Mouse (Mus musculus) hindbrain, embryonic 14.5 days (tissue): ENCODE data around the gene Dnmt3c. TPM values are rescaled to one million over a fixed set of nuclear protein-coding genes. Genes with fewer than 3 reads are reported as not detected.
"Not testable (repeated sequence)": the region's sequence is repeated elsewhere in the genome, so short reads cannot be mapped to it uniquely, and the experiment has no call there.

Source experiments
- ATAC-seq: fragments of 200-750 bp; cut with Nextera tagmentation; 2 replicates; pipeline ENCODE4 v1.8.0; 2017; ENCODE audit warnings: moderate number of reproducible peaks, mild to moderate bottlenecking, moderate TSS enrichment, moderate library complexity; ENCODE audit not compliant: low FRiP score
- DNase-seq: peaks from one replicate; pipeline ENCODE4 v3.0.0-alpha.2; 2015; ENCODE audit warnings: low spot score
- H3K27ac ChIP-seq: fragments of 300-500 bp; sonication (generic); 2 replicates; pipeline ENCODE4 v1.5.1; 2014; ENCODE audit warnings: mild to moderate bottlenecking, moderate library complexity
- H3K27me3 ChIP-seq: fragments of 300-500 bp; sonication (generic); 2 replicates; pipeline ENCODE4 v1.6.1; 2014; ENCODE audit warnings: mild to moderate bottlenecking, low read length, mixed read lengths; ENCODE audit not compliant: control insufficient read depth, insufficient read depth
- H3K36me3 ChIP-seq: fragments of 300-500 bp; sonication (generic); replicated peaks from 2 replicates; pipeline ENCODE4 v1.6.1; 2014; ENCODE audit not compliant: control insufficient read depth, insufficient read depth
- H3K4me1 ChIP-seq: fragments of 300-500 bp; sonication (generic); replicated peaks from 2 replicates; pipeline ENCODE4 v1.6.1; 2014; ENCODE audit warnings: antibody characterized with exemption, low read length, mixed read lengths; ENCODE audit not compliant: control insufficient read depth, insufficient read depth
- H3K4me2 ChIP-seq: fragments of 300-500 bp; sonication (generic); replicated peaks from 2 replicates; pipeline ENCODE4 v1.6.1; 2014; ENCODE audit warnings: mild to moderate bottlenecking, moderate library complexity
- H3K4me3 ChIP-seq: fragments of 300-500 bp; sonication (generic); replicated peaks from 2 replicates; pipeline ENCODE4 v1.5.1; 2014; ENCODE audit warnings: mild to moderate bottlenecking, low read length
- H3K9ac ChIP-seq: fragments of 300-500 bp; sonication (generic); 2 replicates; pipeline ENCODE4 v1.6.1; 2014
- H3K9me3 ChIP-seq: fragments of 300-500 bp; sonication (generic); 2 replicates; pipeline ENCODE4 v1.6.1; 2016; ENCODE audit warnings: low read length; ENCODE audit not compliant: control insufficient read depth
- WGBS: fragments of 180-500 bp; shearing (Covaris S2); extraction: QIAGEN DNeasy Blood & Tissue Kit; methylation state at CpG from one replicate; pipeline ENCODE4 v1.1.7; 2014; 5-methylcytosine and 5-hydroxymethylcytosine counted together
- polyA plus RNA-seq: library from polyadenylated mRNA; unstranded; fragments of >200 nt; fragmentation: Nextera tagmentation; extraction: Ambion mirVana; gene quantifications from 2 replicates; pipeline ENCODE4 v1.2.1, GENCODE M21; 2014

Dnmt3c gene
- 0.12 and 0.14 TPM in 2 replicates for polyA plus RNA-seq

DNA sequence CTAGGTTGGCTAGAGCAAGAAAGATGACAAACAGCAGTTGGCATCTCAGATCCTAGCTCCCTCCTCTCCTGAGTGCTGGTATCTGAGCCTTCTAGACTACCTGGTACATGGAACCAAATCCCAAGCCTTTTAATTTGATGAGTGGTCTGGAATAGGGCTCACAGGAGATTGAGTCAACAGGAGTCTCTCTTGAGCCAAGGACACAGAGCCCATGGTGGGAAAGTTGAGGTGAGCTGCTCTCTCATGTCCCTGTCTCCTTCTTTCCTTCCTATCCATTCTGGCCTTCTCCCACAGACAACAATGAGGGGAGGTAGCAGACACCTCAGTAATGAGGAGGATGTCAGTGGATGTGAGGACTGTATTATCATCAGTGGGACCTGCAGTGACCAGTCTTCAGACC, at the start of gene Dnmt3c:
Dnmt3c (plus strand) TSS at position 301 of the 400 bp plus-strand sequence.
- DNase-seq (no peak), ATAC-seq (no peak)
- no peak within 1 kb of the TSS for H3K4me3 ChIP-seq
- no peaks in the 10 kb centered on the region for H3K36me3 ChIP-seq
- no peaks in the 10 kb centered on the region for H3K27me3 ChIP-seq
- no peaks in the 10 kb centered on the region for H3K9me3 ChIP-seq
- no peak within 1 kb of the TSS for H3K9ac ChIP-seq
- no peaks in the 10 kb centered on the region for H3K4me1 ChIP-seq
- no peak within 1 kb of the TSS for H3K27ac ChIP-seq
- H3K4me2 ChIP-seq = no peak within 1 kb of the TSS

DNA sequence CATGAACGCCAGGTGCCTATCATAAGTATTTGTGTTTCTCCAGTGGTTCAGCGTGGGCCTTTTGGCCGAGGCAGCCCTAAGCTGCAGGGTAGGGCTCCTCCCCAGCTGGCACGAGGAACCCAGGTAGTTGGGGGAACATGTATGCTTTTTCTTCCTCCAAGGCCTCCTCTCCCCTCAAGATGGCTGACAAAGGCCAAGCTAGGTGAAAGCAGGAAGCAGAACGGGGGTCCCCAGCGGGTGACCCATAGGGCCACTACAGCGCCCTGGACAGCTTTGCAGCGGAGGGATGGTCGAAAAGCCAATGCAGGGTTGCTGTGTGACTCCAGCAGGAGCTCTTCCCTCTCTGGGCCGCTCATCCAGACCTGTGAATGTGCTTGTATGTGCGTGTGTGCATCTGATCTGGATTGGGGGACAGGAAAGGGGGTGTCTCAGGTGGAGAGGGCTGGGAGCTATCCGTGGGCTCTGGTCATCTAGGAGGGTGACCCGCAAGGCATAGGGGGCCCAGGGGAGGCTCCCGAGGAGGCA, 47.6 kb upstream of the Dnmt3c start:
- H3K36me3 ChIP-seq = no peaks in the 10 kb centered on the region
- no peak for DNase-seq
- 15% methylated on average over 14 of the region's 14 CpGs for WGBS

DNA sequence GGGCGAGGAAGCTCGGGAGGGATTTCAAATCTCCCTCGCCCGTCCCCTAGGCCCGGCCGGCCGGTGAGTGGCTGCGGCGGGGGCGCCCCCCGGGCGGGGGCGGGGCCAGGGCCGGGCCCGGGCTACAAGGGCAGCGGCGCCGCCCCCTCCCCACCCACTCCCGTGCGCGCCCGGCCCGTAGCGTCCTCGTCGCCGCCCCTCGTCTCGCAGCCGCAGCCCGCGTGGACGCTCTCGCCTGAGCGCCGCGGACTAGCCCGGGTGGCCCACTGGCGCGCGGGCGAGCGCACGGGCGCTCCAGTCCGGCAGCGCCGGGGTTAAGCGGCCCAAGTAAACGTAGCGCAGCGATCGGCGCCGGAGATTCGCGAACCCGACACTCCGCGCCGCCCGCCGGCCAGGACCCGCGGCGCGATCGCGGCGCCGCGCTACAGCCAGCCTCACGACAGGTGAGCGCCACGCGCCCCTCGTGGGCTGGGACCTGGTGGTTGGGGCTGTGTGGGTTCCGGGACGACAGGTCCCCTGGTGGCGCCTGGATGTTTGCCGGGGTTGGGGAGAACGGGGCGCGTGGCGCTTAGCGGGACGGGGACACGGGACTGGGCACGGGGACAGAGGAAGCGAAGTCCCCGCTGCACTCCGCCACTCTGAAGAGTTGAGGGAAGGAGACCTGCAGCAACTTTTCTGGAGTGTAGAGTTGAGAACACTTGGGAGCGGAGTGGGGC, 47.0 kb upstream of the Dnmt3c start, which contains the start of gene Dnmt3b:
Dnmt3b (plus strand) TSS at position 153 of the 716 bp plus-strand sequence.
- Histone ChIP-seq H3K36me3 (no peaks in the 10 kb centered on the region), H3K4me2 (peak within 1 kb of the TSS; percentile 71), H3K9me3 (no peaks in the 10 kb centered on the region), H3K27me3 (peaks cover 8% of the 10 kb centered on the region; the same call in 1 of the 2 replicates), H3K9ac (peak within 1 kb of the TSS; percentile 72), H3K27ac (peak within 1 kb of the TSS; percentile 32; the same call in 1 of the 2 replicates), H3K4me1 (peaks cover 10% of the 10 kb centered on the region), H3K4me3 (peak within 1 kb of the TSS; percentile 65)
- WGBS = under 1% methylated on average over 84 of the region's 93 CpGs
- ATAC-seq = peak; percentile 90
- peak; percentile 76 for DNase-seq

More for the DNA sequence above, 47.6 kb upstream of the Dnmt3c start:
- H3K27ac ChIP-seq = peak overlapping the region; percentile 32; the same call in 1 of the 2 replicates
- peak overlapping the region; percentile 65 for H3K4me3 ChIP-seq
- H3K27me3 ChIP-seq = peaks cover 8% of the 10 kb centered on the region; the same call in 1 of the 2 replicates
- no peaks in the 10 kb centered on the region for H3K9me3 ChIP-seq
- H3K9ac ChIP-seq = peak overlapping the region; percentile 72
- no peak for ATAC-seq
- peak overlapping the region; percentile 71 for H3K4me2 ChIP-seq
- H3K4me1 ChIP-seq = peaks cover 10% of the 10 kb centered on the region

DNA sequence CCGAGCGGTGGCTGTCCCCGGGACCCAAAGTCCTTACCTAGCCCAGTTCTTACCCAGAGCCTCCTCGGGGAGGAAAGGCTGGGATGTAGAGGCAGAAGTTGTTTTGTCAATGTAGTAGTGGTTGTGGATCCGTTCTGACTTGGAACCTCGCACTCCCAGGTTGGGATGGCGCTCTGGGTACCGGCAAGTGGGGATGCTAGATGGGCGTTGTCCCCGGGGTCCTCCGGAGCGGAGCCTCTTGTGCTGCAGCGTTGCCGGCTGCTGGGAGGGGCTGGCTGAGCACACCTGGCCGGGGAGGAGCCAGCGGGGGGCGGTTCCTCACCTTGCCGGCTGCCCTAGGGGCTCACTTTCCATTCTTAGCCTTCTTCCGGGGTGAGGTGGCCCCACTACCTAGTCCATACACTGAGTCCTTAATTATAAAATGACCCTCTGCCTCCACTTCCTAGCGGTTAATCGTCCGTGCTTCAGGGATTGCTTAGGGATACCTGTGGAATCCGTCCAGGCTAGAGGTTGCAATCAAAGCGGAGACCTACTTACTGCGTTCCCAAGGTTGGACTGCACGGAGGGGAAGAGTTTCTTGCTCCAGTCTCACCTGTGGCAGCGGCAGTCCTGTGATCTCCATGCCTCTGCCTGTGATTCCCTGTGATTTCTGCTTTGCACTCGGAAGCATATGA, 46.3 kb upstream of the Dnmt3c start:
- H3K27me3 ChIP-seq = peaks cover 8% of the 10 kb centered on the region; the same call in 1 of the 2 replicates
- DNase-seq = no peak

GRCm38 (mm10) chr2:153651681-153652080, 44.8 kb upstream of the Dnmt3c start:
- H3K27me3 ChIP-seq = peaks cover 8% of the 10 kb centered on the region; the same call in 1 of the 2 replicates
- WGBS = 38% methylated on average over 3 of the region's 3 CpGs
- DNase-seq = no peak

More for the DNA sequence above, 46.3 kb upstream of the Dnmt3c start:
- H3K36me3 ChIP-seq = no peaks in the 10 kb centered on the region
- 0 out of 2 replicates have a peak, but pooled peaks have one; percentile 1 for ATAC-seq
- H3K27ac ChIP-seq = no peak overlapping the region
- H3K4me2 ChIP-seq = peak overlapping the region; percentile 71
- peak overlapping the region; percentile 72 for H3K9ac ChIP-seq
- no peaks in the 10 kb centered on the region for H3K9me3 ChIP-seq
- H3K4me3 ChIP-seq = peak overlapping the region; percentile 65
- peaks cover 10% of the 10 kb centered on the region for H3K4me1 ChIP-seq
- 1% methylated on average over 28 of the region's 28 CpGs for WGBS

GRCm38 (mm10) chr2:153657659-153658058, 38.8 kb upstream of the Dnmt3c start:
- not testable (repeated sequence) for H3K9ac ChIP-seq, ATAC-seq, H3K36me3 ChIP-seq, H3K4me3 ChIP-seq, H3K4me2 ChIP-seq, DNase-seq, H3K27me3 ChIP-seq, H3K9me3 ChIP-seq, H3K27ac ChIP-seq, H3K4me1 ChIP-seq
- 84% methylated on average over 6 of the region's 8 CpGs for WGBS

More at GRCm38 (mm10) chr2:153651681-153652080, 44.8 kb upstream of the Dnmt3c start:
- peaks cover 10% of the 10 kb centered on the region for H3K4me1 ChIP-seq
- no peak overlapping the region for H3K9ac ChIP-seq
- no peaks in the 10 kb centered on the region for H3K36me3 ChIP-seq
- H3K9me3 ChIP-seq = no peaks in the 10 kb centered on the region
- no peak overlapping the region for H3K27ac ChIP-seq
- ATAC-seq = no peak
- H3K4me2 ChIP-seq = 0 out of 2 replicates have a peak overlapping the region, but pooled peaks have one; percentile 4
- H3K4me3 ChIP-seq = no peak overlapping the region

- H3K4me3 ChIP-seq = no peak overlapping the region
- DNase-seq = no peak
- H3K4me2 ChIP-seq = no peak overlapping the region
- H3K27ac ChIP-seq = no peak overlapping the region
- WGBS = 47% methylated on average over 3 of the region's 3 CpGs
- peaks cover 4% of the 10 kb centered on the region; the same call in 1 of the 2 replicates for H3K36me3 ChIP-seq
- H3K4me1 ChIP-seq = no peaks in the 10 kb centered on the region
- H3K9ac ChIP-seq = no peak overlapping the region
- no peak for ATAC-seq
- no peaks in the 10 kb centered on the region for H3K27me3 ChIP-seq
- no peaks in the 10 kb centered on the region for H3K9me3 ChIP-seq
These were observed 35.8 kb upstream of the Dnmt3c start for GRCm38 (mm10) chr2:153660616-153661015.

- no peak for DNase-seq
- ATAC-seq = no peak
- H3K9me3 ChIP-seq = no peaks in the 10 kb centered on the region
- no peak overlapping the region for H3K27ac ChIP-seq
- 85% methylated on average over 7 of the region's 7 CpGs for WGBS
- no peak overlapping the region for H3K4me2 ChIP-seq
- H3K27me3 ChIP-seq = no peaks in the 10 kb centered on the region
- H3K36me3 ChIP-seq = peaks cover 4% of the 10 kb centered on the region; the same call in 1 of the 2 replicates
- no peak overlapping the region for H3K4me3 ChIP-seq
- H3K4me1 ChIP-seq = no peaks in the 10 kb centered on the region
- no peak overlapping the region for H3K9ac ChIP-seq
These were observed 31.1 kb upstream of the Dnmt3c start for GRCm38 (mm10) chr2:153665401-153665800.
